14 mouse cellular contexts compared by ENCODE assay signal in the genomic region with DNA sequence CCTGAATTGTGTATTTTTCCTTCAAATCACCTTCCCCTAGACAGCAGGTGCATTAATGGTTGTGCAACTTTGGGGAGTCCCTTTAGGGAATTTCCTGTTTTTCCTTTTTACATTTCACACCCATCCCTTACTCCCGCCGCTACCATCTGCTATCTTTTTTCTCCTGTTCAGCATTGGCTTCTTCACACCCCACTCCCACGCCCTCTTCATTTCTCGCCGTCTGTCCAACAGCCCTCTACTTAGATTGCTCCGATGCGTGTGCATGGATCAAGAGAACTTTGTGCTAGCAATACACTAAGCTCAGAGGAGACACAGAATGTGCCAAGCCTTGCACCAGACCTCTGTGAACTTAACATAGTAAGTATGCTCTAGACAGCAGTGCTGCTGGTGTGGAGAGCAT. TPM values are rescaled to one million over a fixed set of nuclear protein-coding genes. Genes with fewer than 3 reads are reported as not detected.
DNase-seq lines count a peak whose midpoint lies in the region; TF ChIP-seq lines count a peak whose summit lies in the region.
"Had no signal": no experiment of that assay in that cellular context is flagged by ENCODE, and none has a peak within 500 bp of the region (broad histone marks: within the 10 kb centered on the region; RNA-seq: fewer than 3 reads in every experiment).

No protein-coding gene starts in this region.

- DNase-seq in cerebellum, adult 2 months: peak; percentile 48 to 75
- DNase-seq in cerebellum, postnatal 25 days: peak; percentile 61 to 75
- DNase-seq in layer of hippocampus, adult 9-10 months (ENCODE audit: low spot score): peak; percentile 43
- DNase-seq in right cerebral cortex, adult 18-20 months: peak; percentile 89
- no peak for DNase-seq in hindbrain, embryonic 10.5 days (ENCODE audit: low spot score)
- no peak for DNase-seq in gastrocnemius, postnatal 10 days
- DNase-seq in kidney, adult 9 months: no peak
- DNase-seq: gastrocnemius, postnatal 14 days; kidney, adult 8-10 months had no signal

- H3K27me3 ChIP-seq in cerebellum, adult 2 months (ENCODE audit: control insufficient read depth, insufficient read depth, low read length): no peaks in the 10 kb centered on the region
- H3K27me3 ChIP-seq in hindbrain, embryonic 10.5 days (ENCODE audit: insufficient read depth, poor library complexity, severe bottlenecking): no peaks in the 10 kb centered on the region
- H3K27me3 ChIP-seq: embryonic facial prominence, embryonic 13.5 days; limb, embryonic 13.5 days had no signal

- TF ChIP-seq POLR2A in cerebellum, adult 2 months (IDR thresholded peaks at IDR 0.05; ENCODE audit: borderline replicate concordance, insufficient read depth, low read length): no peak

- WGBS in cerebellum, adult 2 months: 27% methylated on average over 7 of the region's 7 CpGs
- 94% methylated on average over 7 of the region's 7 CpGs for WGBS in hindbrain, embryonic 10.5 days

- no peak overlapping the region for H3K27ac ChIP-seq in cerebellum, adult 2 months (ENCODE audit: insufficient read depth, low read length)
- no peak overlapping the region for H3K27ac ChIP-seq in hindbrain, embryonic 10.5 days
- H3K27ac ChIP-seq: embryonic facial prominence, embryonic 13.5 days; limb, embryonic 13.5 days had no signal

- H3K36me3 ChIP-seq in hindbrain, embryonic 10.5 days: peaks cover 11% of the 10 kb centered on the region; the same call in 1 of the 2 replicates

- peaks cover 5% of the 10 kb centered on the region for H3K4me1 ChIP-seq in cerebellum, adult 2 months (ENCODE audit: control insufficient read depth, insufficient read depth, low read length)
- H3K4me1 ChIP-seq in hindbrain, embryonic 10.5 days (replicated peaks): peaks cover 7% of the 10 kb centered on the region; the same call in 1 of the 2 replicates
- H3K4me1 ChIP-seq: embryonic facial prominence, embryonic 13.5 days; limb, embryonic 13.5 days had no signal

- TF ChIP-seq CTCF in cerebellum, adult 2 months (IDR thresholded peaks at IDR 0.05; ENCODE audit: borderline replicate concordance, insufficient read depth, low read depth, low read length): no peak

- H3K9me3 ChIP-seq in hindbrain, embryonic 10.5 days: no peaks in the 10 kb centered on the region
- H3K9me3 ChIP-seq: embryonic facial prominence, embryonic 13.5 days; limb, embryonic 13.5 days had no signal

- H3K4me3 ChIP-seq in cerebellum, adult 2 months (replicated peaks; ENCODE audit: insufficient read depth, low read depth, low read length): no peak overlapping the region
- H3K4me3 ChIP-seq in hindbrain, embryonic 10.5 days: no peak overlapping the region
- H3K4me3 ChIP-seq: embryonic facial prominence, embryonic 13.5 days; limb, embryonic 13.5 days had no signal

RNA-seq across cellular contexts. Expression of a gene that starts 12.4 kb away (rescaled TPM):
- 25.6 and 27.4 TPM in 2 replicates for polyA plus RNA-seq in cerebellum, adult 2 months (2012; rRNA removed)
- 21.8 and 26.1 TPM in 2 replicates for polyA plus RNA-seq in hindbrain, embryonic 10.5 days (2016; fragmentation: Nextera tagmentation; extraction: Ambion mirVana)
- 10 to 100 TPM; 16.5 to 17.0 TPM for total RNA-seq in gastrocnemius, postnatal 10 days (2021)

RNA-seq across cellular contexts. Expression of a gene that starts 12.6 kb away (rescaled TPM):
- 0.33 and 0.34 TPM in 2 replicates for polyA plus RNA-seq in cerebellum, adult 2 months (2012; rRNA removed)
- 0.07 and 0.12 TPM in 2 replicates for polyA plus RNA-seq in hindbrain, embryonic 10.5 days (2016; fragmentation: Nextera tagmentation; extraction: Ambion mirVana)
- total RNA-seq in gastrocnemius, postnatal 10 days (2021): under 1 TPM in 1 of 2 experiments, not detected in 1; 0.21 TPM
- total RNA-seq: monocyte, adult 5-6 weeks had no signal

RNA-seq across cellular contexts. Expression of a gene that starts 51.6 kb away (rescaled TPM):
- not detected in 2 replicates for polyA plus RNA-seq in cerebellum, adult 2 months (2012; rRNA removed)
- polyA plus RNA-seq in hindbrain, embryonic 10.5 days (2016; fragmentation: Nextera tagmentation; extraction: Ambion mirVana): 0.24 and 1.7 TPM in 2 replicates
- not detected for total RNA-seq in gastrocnemius, postnatal 10 days (2021)
- total RNA-seq: gastrocnemius, postnatal 14 days; hematopoietic stem cell, adult 5-6 weeks; monocyte, adult 5-6 weeks had no signal
- polyA plus RNA-seq: lung, embryonic 16.5 days had no signal

Comparison
In these comparisons a context has a peak if more than half of its experiments do, and no peak if none do; other contexts are left out.
1. DNase-seq: peak in cerebellum, adult 2 months (2 of 2), cerebellum, postnatal 25 days (2 of 2), layer of hippocampus, adult 9-10 months (single experiment) and right cerebral cortex, adult 18-20 months (single experiment); none in hindbrain, embryonic 10.5 days (single experiment), gastrocnemius, postnatal 10 days (single experiment) and kidney, adult 9 months (single experiment).